Mouse (Mus musculus) erythroid progenitor cell, adult 5-6 weeks (primary cell): ENCODE data around the gene Ldlrad3. TPM values are rescaled to one million over a fixed set of nuclear protein-coding genes. Genes with fewer than 3 reads are reported as not detected.

ENCODE experiments used
- ATAC-seq: replicated peaks from 2 replicates; pipeline ENCODE4 v1.8.0; 2016; ENCODE audit warnings: moderate number of reproducible peaks, mild to moderate bottlenecking, moderate TSS enrichment, inconsistent platforms; ENCODE audit not compliant: poor library complexity, low FRiP score, severe bottlenecking
- total RNA-seq, 2 experiments: library from RNA; stranded (forward) in 1 of 2; stranded (reverse) in 1 of 2; fragments of 150-400 nt in 1 of 2; fragments of 186-747, 209-891 nt in 1 of 2; gene quantifications; 2 replicates each; pipeline versions ENCODE4 v1.2.3 to v1.2.4; 2015 to 2017; ENCODE audit warnings: low replicate concordance in 2 of 2

Gene Ldlrad3
- total RNA-seq, 2 experiments from 2014 or later = 2.2 to 8.8 TPM

- ATAC-seq = no peak
Observed at GRCm38 (mm10) chr2:101983082-101983852, 202.9 kb downstream of the Ldlrad3 start.

- no peak for ATAC-seq
Observed at GRCm38 (mm10) chr2:101981964-101982498, 204.2 kb downstream of the Ldlrad3 start.

- no peak for ATAC-seq
Observed at GRCm38 (mm10) chr2:101981211-101981610, 205.0 kb downstream of the Ldlrad3 start.

DNA sequence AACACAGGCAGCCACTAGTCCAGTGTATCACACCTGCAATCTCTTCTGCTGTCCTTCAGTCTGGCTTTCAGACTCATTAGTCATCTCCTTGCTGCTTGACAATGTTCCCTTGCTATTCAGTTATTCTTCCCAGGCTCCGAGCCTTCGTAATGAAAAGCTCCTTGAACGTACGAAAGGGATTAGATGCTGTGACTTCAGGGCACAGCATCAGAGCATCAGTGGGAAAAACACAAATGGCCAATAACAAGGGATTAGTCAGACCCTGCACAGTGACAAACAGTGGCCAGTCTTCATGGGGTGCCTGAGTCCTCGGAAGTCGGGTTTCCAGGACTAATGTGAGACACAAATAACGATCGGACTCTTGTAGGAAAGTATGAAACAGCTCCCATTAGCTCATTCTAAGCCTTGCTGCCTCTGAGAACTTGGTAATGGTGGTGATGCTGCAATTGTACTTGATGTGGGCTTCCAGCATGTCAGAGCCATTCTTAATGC lies 205.7 kb downstream of the Ldlrad3 start:
- no peak for ATAC-seq

DNA sequence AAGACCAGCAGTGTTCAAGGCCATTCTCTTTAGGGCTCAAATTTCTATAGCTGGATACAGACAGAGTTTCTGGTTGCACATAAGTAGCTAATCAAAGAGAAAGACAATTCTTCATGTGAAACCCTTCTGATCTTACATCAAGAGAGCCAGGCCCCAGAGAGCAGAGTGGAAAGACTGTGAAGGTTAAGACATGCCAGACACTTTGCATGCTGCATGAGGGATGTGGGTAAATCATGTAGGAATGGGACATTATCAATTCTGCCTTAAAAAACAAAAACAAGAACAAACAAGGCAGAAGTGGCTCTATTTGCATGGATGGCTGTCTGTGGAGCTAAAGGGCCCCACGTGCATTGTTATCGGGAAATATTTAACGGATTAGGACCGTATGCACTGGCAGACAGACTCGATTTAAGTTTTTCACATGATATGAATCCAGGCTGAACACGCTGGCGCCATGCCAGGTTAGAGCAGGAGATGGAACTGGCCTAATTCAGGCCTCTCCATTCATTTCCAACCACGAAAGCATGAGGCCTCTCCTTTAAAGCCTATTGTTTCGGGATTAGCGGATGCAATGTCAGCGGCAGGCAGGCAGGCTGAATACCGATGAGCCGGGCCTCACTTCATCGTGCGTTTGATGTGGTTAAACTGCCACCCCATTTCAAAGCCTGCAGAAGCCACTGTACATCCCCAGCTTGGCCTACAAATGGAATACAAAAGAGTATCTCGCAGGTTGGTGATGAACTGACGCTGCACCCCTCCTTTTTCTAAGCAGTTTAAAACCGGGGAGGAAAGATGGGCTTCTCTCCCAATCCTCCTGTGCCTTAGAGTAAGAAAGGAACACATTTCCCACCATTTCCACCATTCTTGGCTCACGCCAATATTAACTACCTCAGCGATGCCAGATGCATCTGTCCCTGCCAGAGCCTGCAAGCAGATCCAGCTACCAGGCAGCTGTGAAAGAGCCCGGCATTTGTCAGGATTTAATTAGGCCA lies 207.4 kb downstream of the Ldlrad3 start:
- no peak for ATAC-seq

DNA sequence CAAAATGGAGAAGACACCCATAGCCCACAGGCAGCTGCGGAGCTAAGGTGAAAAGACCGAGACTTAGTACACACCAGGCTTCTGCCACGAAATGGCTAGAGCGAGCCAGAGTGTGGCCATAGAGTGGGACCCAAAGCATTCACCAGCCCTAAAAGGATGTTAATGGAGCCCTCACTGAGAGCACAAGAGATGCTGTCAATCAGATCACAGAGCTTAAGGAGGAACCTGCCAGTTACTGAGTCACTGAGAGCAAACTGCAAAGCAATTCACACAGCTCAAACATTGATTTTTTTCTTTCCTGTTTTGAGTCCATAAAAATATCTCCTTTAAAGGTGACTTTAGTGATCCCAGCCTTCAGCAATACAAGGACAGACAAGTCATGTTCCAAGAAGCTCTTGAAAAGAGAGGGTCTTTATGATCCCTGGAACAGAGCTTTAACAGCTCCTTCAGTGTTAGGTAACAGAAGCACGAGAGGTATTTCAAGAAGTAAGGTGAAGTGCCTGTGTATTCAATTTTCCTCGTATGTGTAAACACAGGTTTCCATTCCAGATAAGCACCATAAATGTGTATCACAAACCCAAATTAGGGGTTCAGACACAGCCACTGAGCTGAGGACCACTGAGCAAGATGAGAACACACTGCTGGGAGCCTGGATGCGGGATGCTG lies 209.7 kb downstream of the Ldlrad3 start:
- ATAC-seq = no peak

- no peak for ATAC-seq
Observed at GRCm38 (mm10) chr2:101973810-101974209, 212.4 kb downstream of the Ldlrad3 start.

GRCm38 (mm10) chr2:101967601-101968000 lies 218.6 kb downstream of the Ldlrad3 start:
- ATAC-seq = no peak

DNA sequence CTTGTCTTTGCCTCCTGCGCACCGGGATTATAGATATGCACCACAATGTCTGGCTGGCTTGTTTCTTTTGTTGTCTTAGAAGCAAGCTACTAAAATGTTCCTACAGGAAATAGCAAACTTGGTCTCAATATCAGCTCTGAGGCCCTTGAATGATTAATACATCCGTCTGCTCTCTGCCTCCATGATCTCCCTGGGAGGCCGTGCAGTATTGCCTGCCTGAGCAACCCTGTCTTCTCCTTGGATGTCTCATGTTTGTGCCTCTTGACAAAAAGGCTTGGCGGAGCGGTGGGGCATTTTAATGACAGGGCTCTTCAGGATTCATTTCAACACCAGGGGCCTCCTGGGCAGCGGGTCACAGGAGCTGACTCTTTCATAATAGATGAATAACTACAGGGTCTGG lies 219.0 kb downstream of the Ldlrad3 start:
- ATAC-seq = no peak

DNA sequence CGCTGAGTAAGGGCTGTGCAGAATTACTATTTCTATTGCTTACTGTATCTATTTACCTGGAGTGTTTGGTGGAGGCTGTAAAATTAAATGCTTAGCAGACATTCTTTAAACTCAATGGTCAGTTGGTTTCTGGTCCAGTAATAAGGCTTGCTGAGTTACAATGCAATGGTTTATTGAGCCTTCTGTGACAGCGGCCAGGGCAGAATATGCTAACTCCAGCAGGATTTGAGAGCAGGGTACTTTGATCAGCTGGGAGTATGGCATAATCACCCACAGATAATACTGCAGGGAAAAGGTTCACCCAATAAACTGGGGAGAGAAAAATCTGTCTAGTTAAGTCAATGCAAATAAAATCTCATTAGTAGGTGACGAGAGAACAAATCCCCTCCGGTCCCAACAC lies 220.2 kb downstream of the Ldlrad3 start:
- ATAC-seq = no peak

GRCm38 (mm10) chr2:101965515-101965914 lies 220.7 kb downstream of the Ldlrad3 start:
- ATAC-seq = no peak

DNA sequence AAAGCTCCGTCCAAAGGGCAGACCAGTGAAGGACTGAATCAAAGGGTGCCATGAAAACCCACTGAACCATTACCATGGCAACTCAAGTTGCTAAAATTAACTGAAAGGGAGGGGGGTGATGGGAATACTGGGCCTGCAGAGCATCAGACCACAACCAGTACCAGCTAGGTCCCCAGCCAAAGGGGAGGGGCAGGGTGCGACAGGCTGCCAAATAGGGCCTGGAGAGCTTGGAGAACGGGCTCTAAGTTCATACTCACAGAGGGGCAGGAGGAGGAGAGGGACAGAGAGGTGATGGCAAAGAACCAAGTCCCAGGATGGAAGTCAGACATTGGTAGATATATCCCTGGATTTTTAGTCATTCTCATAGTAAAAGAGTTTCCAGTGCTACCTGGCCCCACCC lies 222.8 kb downstream of the Ldlrad3 start:
- ATAC-seq = no peak

GRCm38 (mm10) chr2:101962349-101962748 lies 223.8 kb downstream of the Ldlrad3 start:
- ATAC-seq = no peak

GRCm38 (mm10) chr2:101961391-101961790 lies 224.8 kb downstream of the Ldlrad3 start:
- ATAC-seq = no peak

DNA sequence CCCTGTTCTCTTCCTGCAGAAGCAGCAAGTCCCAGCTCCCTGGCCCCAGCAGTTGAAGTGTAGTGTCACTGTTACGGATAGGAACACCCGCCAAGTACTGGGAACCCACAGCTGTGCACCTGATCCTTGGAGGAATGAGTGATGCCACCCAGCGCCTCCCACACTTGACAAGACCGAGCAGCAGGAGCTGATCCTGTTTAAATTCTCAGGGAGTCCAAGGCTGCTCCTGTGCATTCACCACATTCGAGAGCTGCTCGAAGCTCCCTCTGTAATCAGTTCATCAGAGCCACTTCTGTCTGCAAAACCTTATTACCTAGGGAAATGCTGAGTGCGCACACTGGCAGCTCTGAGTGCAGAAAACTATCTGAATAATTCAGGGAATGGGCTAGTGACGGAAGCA lies 225.5 kb downstream of the Ldlrad3 start:
- no peak for ATAC-seq

GRCm38 (mm10) chr2:101956125-101956524 lies 230.1 kb downstream of the Ldlrad3 start:
- ATAC-seq = no peak

DNA sequence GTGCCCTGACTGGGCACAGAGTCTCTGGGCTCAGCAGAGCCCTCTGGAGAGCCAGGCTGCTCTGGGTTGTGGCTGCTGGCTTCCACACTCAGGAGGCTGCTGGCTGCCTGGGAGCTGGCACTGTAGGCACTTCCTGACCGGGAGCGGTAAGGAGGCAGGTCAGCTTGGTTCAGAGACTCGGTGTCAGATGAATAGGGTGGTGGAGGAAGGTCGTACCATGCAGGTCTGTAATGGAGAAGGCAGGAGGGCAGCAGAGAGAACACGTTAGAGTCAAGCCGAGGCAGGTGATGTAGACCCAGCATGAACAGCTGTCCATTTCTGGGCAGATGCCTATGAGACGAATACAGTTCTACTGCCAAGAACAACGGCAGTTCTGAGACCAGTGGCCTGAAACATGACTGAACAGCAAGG lies 233.2 kb downstream of the Ldlrad3 start:
- ATAC-seq = no peak

DNA sequence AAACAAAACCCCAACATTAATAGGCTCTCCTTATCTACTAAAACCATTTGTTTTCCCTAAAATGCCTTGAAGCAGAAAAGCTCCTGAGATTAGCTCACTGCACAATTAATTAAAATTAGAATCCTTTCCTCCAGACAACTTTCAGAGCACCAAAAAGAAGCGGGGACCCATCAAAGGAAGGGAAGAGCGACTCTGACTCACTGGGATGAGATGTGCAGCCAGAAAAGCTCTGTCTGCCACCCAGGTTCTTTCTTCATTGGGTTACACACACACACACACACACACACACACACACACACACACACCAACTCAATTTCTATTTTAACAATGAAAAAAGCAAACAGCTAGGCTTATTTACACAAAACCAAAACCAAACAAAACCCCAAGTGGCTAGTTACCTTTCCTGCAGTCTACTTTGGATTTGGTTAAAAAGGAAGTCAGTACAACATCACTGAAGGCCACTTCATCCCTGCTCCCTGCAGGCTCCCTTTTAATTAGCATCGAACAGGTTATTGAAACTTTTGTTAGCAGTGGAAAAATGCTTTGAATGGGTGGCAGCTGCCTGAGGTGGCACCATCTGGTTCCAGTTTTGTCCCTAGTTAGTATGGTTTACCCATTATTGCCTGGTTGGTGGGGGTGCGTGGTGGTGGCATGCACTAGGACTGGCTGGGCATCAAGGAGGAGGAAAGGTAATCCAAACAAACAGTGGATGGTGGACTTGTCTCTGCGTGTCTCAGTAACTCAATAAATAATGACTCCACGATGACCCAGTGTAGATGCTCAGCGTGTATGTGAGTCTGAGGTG lies 235.3 kb downstream of the Ldlrad3 start:
- no peak for ATAC-seq

- ATAC-seq = no peak
Observed at GRCm38 (mm10) chr2:101935006-101935405, 251.2 kb downstream of the Ldlrad3 start.
